ENCODE assay signal across 13 mouse cellular contexts in genomic region chr19:55137884-55138283, GRCm38 (mm10). TPM values are rescaled to one million over a fixed set of nuclear protein-coding genes. Genes with fewer than 3 reads are reported as not detected.
DNase-seq lines count a peak whose midpoint lies in the region; ATAC-seq lines count a peak whose summit lies in the region.
"Had no signal": no experiment of that assay in that cellular context is flagged by ENCODE, and none has a peak within 500 bp of the region (broad histone marks: within the 10 kb centered on the region; RNA-seq: fewer than 3 reads in every experiment).

No protein-coding gene starts in this region.

- 54% methylated on average over 7 of the region's 7 CpGs for WGBS in kidney, embryonic 15.5 days
- 39% methylated on average over 7 of the region's 7 CpGs for WGBS in intestine, embryonic 15.5 days

- peak overlapping the region; percentile 38 for H3K27ac ChIP-seq in kidney, embryonic 15.5 days
- H3K27ac ChIP-seq in intestine, embryonic 15.5 days, result no peak overlapping the region

- no peaks in the 10 kb centered on the region for H3K36me3 ChIP-seq in kidney, embryonic 15.5 days
- H3K36me3 ChIP-seq in intestine, embryonic 15.5 days, result no peaks in the 10 kb centered on the region

- no peaks in the 10 kb centered on the region for H3K27me3 ChIP-seq in kidney, embryonic 15.5 days
- no peaks in the 10 kb centered on the region for H3K27me3 ChIP-seq in intestine, embryonic 15.5 days (replicated peaks)

- H3K9me3 ChIP-seq in kidney, embryonic 15.5 days (replicated peaks), result no peaks in the 10 kb centered on the region
- H3K9me3 ChIP-seq in intestine, embryonic 15.5 days, result no peaks in the 10 kb centered on the region

- H3K9ac ChIP-seq in kidney, embryonic 15.5 days, result no peak overlapping the region
- no peak overlapping the region for H3K9ac ChIP-seq in intestine, embryonic 15.5 days

- DNase-seq in kidney, adult 8-10 months, result no peak
- peak; percentile 49 for DNase-seq in Muller cell, postnatal 12 days (ENCODE audit: inconsistent ontology term)
- peak; percentile 73 for DNase-seq in adipocyte (ENCODE audit: low spot score)
- DNase-seq in layer of hippocampus, adult 8-10 months (ENCODE audit: low spot score in 2 of 2), result no peak
- no peak for DNase-seq in gastrocnemius, postnatal 25 days
- DNase-seq: cerebellum, postnatal 36 days; thymus, postnatal 25 days had no signal

- peaks cover 27% of the 10 kb centered on the region for H3K4me1 ChIP-seq in kidney, embryonic 15.5 days
- peaks cover 14% of the 10 kb centered on the region for H3K4me1 ChIP-seq in intestine, embryonic 15.5 days (replicated peaks)

- H3K4me2 ChIP-seq in kidney, embryonic 15.5 days, result no peak overlapping the region
- no peak overlapping the region for H3K4me2 ChIP-seq in intestine, embryonic 15.5 days (replicated peaks)

- ATAC-seq in kidney, embryonic 15.5 days (replicated peaks; ENCODE audit: low FRiP score), result peak; percentile 80
- 0 out of 2 replicates have a peak, but pooled peaks have one; percentile 32 for ATAC-seq in intestine, embryonic 15.5 days

- no peak overlapping the region for H3K4me3 ChIP-seq in kidney, embryonic 15.5 days (replicated peaks)
- no peak overlapping the region for H3K4me3 ChIP-seq in intestine, embryonic 15.5 days (replicated peaks)

RNA-seq across cellular contexts. Expression of gene Gpam, which starts 10.8 kb away (rescaled TPM):
- 18.1 and 19.0 TPM in 2 replicates for polyA plus RNA-seq in kidney, embryonic 15.5 days (2015; fragmentation: Nextera tagmentation; extraction: Ambion mirVana)
- 23.5 and 24.5 TPM in 2 replicates for polyA plus RNA-seq in intestine, embryonic 15.5 days (2015; fragmentation: Nextera tagmentation; extraction: Ambion mirVana)
- 10 to 100 TPM; 47.2 to 72.0 (median 60.2) TPM for total RNA-seq in layer of hippocampus, adult 8-10 months (2022)
- total RNA-seq in gastrocnemius, postnatal 25 days (2021), result 100 to 1,000 TPM in 1 of 2 experiments, 10 to 100 TPM in 1; 84.0 to 124 TPM

RNA-seq across cellular contexts. Expression of gene Tectb, which starts 42.6 kb away (rescaled TPM):
- not detected in 2 replicates for polyA plus RNA-seq in kidney, embryonic 15.5 days (2015; fragmentation: Nextera tagmentation; extraction: Ambion mirVana)
- polyA plus RNA-seq in intestine, embryonic 15.5 days (2015; fragmentation: Nextera tagmentation; extraction: Ambion mirVana), result 0.08 and 0.11 TPM in 2 replicates
- under 1 TPM in 1 of 4 experiments, not detected in 3; 0.16 TPM for total RNA-seq in layer of hippocampus, adult 8-10 months (2022)
- total RNA-seq in gastrocnemius, postnatal 25 days (2021), result under 1 TPM in 1 of 2 experiments, not detected in 1; 0.49 TPM
- total RNA-seq: ES-E14; hematopoietic stem cell, adult 5-6 weeks; left cerebral cortex, postnatal 25 days; megakaryocyte progenitor cell, adult 5-6 weeks had no signal

Comparison
In these comparisons a context has a peak if more than half of its experiments do, and no peak if none do; other contexts are left out.
1. DNase-seq: peak in Muller cell, postnatal 12 days (single experiment) and adipocyte (single experiment); none in kidney, adult 8-10 months (0 of 2), layer of hippocampus, adult 8-10 months (0 of 2) and gastrocnemius, postnatal 25 days (single experiment).